Mouse (Mus musculus) embryonic facial prominence, embryonic 15.5 days (tissue): Measurements from ENCODE around the gene Atad2b. TPM values are rescaled to one million over a fixed set of nuclear protein-coding genes. Genes with fewer than 3 reads are reported as not detected.
"Not testable (repeated sequence)": the region's sequence is repeated elsewhere in the genome, so short reads cannot be mapped to it uniquely, and the experiment has no call there.

Experiments used
- ATAC-seq: fragments of 200-750 bp; cut with Nextera tagmentation; 2 replicates; pipeline ENCODE4 v1.8.0; 2017; ENCODE audit warnings: low read depth, moderate TSS enrichment; ENCODE audit not compliant: insufficient number of reproducible peaks, low FRiP score, low TSS enrichment
- H3K27ac ChIP-seq: fragments of 300-500 bp; sonication (generic); replicated peaks from 2 replicates; pipeline ENCODE4 v1.5.1; 2015; ENCODE audit warnings: mild to moderate bottlenecking, inconsistent platforms
- H3K27me3 ChIP-seq: fragments of 300-500 bp; sonication (generic); 2 replicates; pipeline ENCODE4 v1.6.1; 2015; ENCODE audit warnings: inconsistent platforms
- H3K36me3 ChIP-seq: fragments of 300-500 bp; sonication (generic); 2 replicates; pipeline ENCODE4 v1.6.1; 2015; ENCODE audit warnings: mild to moderate bottlenecking, inconsistent platforms
- H3K4me1 ChIP-seq: fragments of 300-500 bp; sonication (generic); 2 replicates; pipeline ENCODE4 v1.6.1; 2015; ENCODE audit warnings: inconsistent platforms
- H3K4me2 ChIP-seq: fragments of 300-500 bp; sonication (generic); replicated peaks from 2 replicates; pipeline ENCODE4 v1.6.1; 2015; ENCODE audit warnings: mild to moderate bottlenecking, inconsistent platforms
- H3K4me3 ChIP-seq: fragments of 300-500 bp; sonication (generic); replicated peaks from 2 replicates; pipeline ENCODE4 v1.5.1; 2015; ENCODE audit warnings: mild to moderate bottlenecking, inconsistent platforms
- H3K9ac ChIP-seq: fragments of 300-500 bp; sonication (generic); 2 replicates; pipeline ENCODE4 v1.6.1; 2015; ENCODE audit warnings: inconsistent platforms
- H3K9me3 ChIP-seq: fragments of 300-500 bp; sonication (generic); replicated peaks from 2 replicates; pipeline ENCODE4 v1.6.1; 2016; ENCODE audit warnings: inconsistent platforms
- WGBS: fragments of 180-500 bp; shearing (Covaris S2); methylation state at CpG from one replicate; pipeline ENCODE4 v1.1.7; 2015; 5-methylcytosine and 5-hydroxymethylcytosine counted together
- polyA plus RNA-seq: library from polyadenylated mRNA; unstranded; fragments of >200 nt; fragmentation: Nextera tagmentation; extraction: Ambion mirVana; gene quantifications from 2 replicates; pipeline ENCODE4 v1.2.1, GENCODE M21; 2015

The Atad2b gene
- polyA plus RNA-seq, 1 experiment from 2014 or later, result 10.5 TPM

DNA sequence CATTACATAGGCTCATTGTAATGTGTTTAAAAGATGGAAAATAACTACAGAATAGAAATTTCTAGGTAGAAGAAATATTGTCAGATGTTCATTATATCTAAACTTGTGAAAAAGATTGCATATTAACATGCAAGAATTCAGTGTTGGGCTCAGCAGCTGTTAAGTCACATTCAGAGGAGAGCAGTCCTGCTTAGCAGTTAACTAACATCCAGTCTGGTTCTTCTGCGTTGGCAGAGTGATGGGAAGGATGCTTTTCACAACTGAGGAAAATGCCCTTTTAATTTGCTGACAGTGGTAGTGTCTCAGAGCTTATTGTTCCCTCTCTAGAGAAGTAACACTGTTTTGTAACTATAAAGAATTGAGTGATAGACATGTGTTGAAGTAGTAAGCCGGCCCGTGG, 88.2 kb downstream of the Atad2b start:
- no peaks in the 10 kb centered on the region for H3K27me3 ChIP-seq
- H3K9me3 ChIP-seq, result no peaks in the 10 kb centered on the region
- H3K9ac ChIP-seq, result no peak overlapping the region
- H3K36me3 ChIP-seq, result peaks cover 10% of the 10 kb centered on the region; the same call in 1 of the 2 replicates
- H3K4me1 ChIP-seq, result no peaks in the 10 kb centered on the region
- no peak overlapping the region for H3K4me3 ChIP-seq
- H3K4me2 ChIP-seq, result no peak overlapping the region
- no peak for ATAC-seq
- WGBS, result 83% methylated on average over 3 of the region's 3 CpGs
- H3K27ac ChIP-seq, result no peak overlapping the region

DNA sequence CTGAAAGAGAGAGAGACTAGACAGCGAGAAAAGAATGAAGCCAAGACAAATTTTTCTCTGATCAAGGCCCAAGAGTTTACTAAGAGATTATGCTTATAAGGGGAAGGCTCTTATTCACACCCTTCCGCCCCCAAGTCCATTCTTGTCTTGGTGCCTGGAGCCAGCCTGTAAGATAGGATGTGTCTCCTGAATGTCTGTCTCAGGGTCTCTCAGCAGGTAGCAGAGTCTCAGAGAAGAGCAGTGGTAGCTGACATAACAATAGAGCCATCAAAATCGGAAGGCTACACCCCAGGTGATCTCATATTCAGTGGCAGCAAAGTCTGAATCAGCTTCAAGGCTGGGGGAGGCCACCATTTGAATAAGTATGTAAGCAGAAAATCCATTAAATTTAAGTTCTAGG, 88.6 kb downstream of the Atad2b start:
- WGBS, result 68% methylated on average over 3 of the region's 3 CpGs
- H3K9ac ChIP-seq, ATAC-seq: not testable (repeated sequence)

DNA sequence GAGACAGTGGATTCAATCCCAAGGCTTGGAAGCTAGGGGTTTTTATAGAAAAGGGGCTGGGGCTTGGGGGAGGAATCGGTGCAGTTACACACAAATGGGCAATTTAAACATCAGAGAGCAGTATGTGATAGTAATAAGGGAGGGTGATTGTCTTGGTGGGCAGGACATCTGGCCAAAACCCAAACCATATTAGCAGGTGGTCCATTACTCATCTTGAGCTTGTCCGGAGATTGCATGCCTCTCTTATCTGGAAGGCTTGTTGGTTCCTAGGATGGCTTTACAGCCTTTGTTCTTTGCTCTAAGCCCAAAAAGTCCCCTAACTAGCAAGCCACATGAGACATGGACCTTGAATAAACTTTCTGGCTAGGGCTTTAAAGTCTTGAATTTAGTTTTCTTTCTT, 91.5 kb downstream of the Atad2b start:
- not testable (repeated sequence) for ATAC-seq, H3K4me2 ChIP-seq, H3K27me3 ChIP-seq, H3K4me3 ChIP-seq, H3K9ac ChIP-seq, H3K9me3 ChIP-seq, H3K27ac ChIP-seq, H3K4me1 ChIP-seq
- peaks cover 15% of the 10 kb centered on the region; the same call in 1 of the 2 replicates for H3K36me3 ChIP-seq
- 77% methylated on average over 2 of the region's 2 CpGs for WGBS

More for the DNA sequence above, 88.6 kb downstream of the Atad2b start:
- H3K4me1 ChIP-seq, H3K9me3 ChIP-seq, H3K4me3 ChIP-seq, H3K4me2 ChIP-seq, H3K27ac ChIP-seq, H3K27me3 ChIP-seq: not testable (repeated sequence)
- H3K36me3 ChIP-seq, result peaks cover 13% of the 10 kb centered on the region

DNA sequence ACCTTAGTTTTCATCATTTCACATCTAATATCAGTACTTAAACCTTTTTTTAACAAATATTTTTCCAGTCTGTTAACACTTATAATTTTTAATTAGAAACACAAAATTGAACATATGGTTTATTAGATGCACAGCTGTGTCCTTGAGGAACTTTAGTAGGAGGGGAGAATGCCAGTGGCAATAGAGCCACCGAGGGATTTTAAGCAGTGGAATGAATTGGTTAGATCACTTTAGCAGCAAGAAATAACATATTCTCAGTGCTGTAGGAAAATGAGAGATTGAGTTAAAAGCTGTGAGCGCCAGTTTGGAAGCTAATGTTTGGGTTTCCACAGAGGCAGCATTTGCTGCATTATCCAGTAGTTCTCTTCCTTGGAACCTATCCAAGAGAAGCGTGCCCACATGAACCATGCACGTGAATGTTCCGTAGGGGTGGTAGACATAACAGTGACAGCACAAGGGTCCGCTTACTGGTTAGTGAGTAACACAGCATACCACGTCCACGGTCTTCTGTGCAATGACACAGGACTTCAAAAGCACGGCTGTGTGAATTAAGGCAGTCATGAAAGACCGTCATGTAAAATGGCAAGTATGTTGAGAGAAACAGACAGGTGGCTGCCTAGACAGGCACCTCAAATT, 108.2 kb downstream of the Atad2b start:
- Histone ChIP-seq H3K4me3 (no peak overlapping the region), H3K4me1 (no peaks in the 10 kb centered on the region), H3K27ac (no peak overlapping the region), H3K9ac (no peak overlapping the region), H3K27me3 (no peaks in the 10 kb centered on the region), H3K36me3 (peaks cover 16% of the 10 kb centered on the region; the same call in 1 of the 2 replicates), H3K4me2 (no peak overlapping the region), H3K9me3 (no peaks in the 10 kb centered on the region)
- no peak for ATAC-seq
- WGBS, result 79% methylated on average over 10 of the region's 10 CpGs

DNA sequence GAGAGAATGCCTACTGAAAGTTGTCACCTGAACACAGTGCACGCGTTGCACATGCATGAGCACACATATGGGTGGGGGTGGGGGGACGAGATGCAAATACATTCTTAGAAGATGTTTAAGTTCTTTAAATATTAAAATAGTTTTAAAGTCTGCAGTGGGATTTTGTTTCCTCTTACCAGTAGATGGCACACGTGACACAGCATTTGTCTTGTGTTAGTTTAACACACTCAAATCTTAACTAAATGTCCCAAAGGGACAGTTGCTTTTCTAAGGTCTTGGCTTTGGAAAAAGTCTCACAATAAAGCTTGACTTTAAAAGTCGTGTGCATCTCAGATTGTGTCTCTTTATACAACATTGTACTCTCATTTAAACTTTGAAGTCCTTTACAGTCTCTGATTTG, 111.9 kb downstream of the Atad2b start:
- 76% methylated on average over 5 of the region's 5 CpGs for WGBS
- peaks cover 32% of the 10 kb centered on the region; the same call in 1 of the 2 replicates for H3K36me3 ChIP-seq

DNA sequence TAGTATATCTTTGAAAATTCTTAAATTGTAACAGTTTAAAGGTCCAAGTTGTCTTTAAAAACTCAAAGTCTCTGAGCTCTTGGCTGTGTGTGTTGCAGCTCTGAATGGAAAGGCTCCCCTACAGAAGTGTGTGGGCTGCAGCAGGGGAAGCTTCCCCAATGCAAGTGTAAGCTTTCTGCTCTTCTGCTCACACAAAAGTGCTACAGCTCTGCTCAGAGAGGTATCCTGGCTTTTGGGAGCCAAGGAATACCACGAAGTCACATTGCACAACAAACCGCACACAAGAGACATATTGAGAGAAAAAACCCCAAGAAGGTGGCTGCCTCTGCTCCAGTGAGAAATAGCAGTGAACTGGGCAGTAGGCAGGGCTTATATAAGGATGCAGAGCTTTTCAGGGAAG, 120.9 kb downstream of the Atad2b start:
- no peaks in the 10 kb centered on the region for H3K27me3 ChIP-seq
- ATAC-seq, result no peak
- no peak overlapping the region for H3K27ac ChIP-seq
- no peak overlapping the region for H3K4me3 ChIP-seq
- no peaks in the 10 kb centered on the region for H3K4me1 ChIP-seq
- H3K9ac ChIP-seq, result no peak overlapping the region
- no peaks in the 10 kb centered on the region for H3K9me3 ChIP-seq
- WGBS, result 95% methylated on average over 2 of the region's 2 CpGs
- peaks cover 57% of the 10 kb centered on the region; the same call in 1 of the 2 replicates for H3K36me3 ChIP-seq
- no peak overlapping the region for H3K4me2 ChIP-seq

More for the DNA sequence above, 111.9 kb downstream of the Atad2b start:
- no peak overlapping the region for H3K4me3 ChIP-seq
- H3K27me3 ChIP-seq, result no peaks in the 10 kb centered on the region
- H3K4me1 ChIP-seq, result no peaks in the 10 kb centered on the region
- no peak for ATAC-seq
- no peaks in the 10 kb centered on the region for H3K9me3 ChIP-seq
- no peak overlapping the region for H3K4me2 ChIP-seq
- no peak overlapping the region for H3K9ac ChIP-seq
- H3K27ac ChIP-seq, result no peak overlapping the region

DNA sequence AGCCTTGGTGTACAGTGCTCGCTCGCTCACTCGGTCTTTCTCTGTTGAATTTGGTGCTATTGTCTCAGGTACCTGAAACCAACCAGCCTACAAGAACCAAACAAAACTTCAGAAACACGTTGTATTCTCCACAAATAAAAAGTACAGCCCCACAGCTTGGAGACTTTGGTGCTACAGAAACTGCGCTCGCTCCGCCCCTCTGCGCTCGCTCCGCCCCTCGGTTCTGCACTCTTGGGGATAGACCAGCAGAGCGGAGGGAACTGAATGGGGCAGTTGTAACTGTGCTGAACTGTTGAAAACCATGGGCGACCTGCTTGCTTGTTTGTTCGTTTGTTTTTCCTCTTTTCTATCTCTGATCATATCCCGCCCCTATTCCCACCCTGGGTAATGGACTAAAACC, 127.0 kb downstream of the Atad2b start:
- no peaks in the 10 kb centered on the region for H3K27me3 ChIP-seq
- H3K4me3 ChIP-seq, result no peak overlapping the region
- H3K9ac ChIP-seq, result no peak overlapping the region
- no peaks in the 10 kb centered on the region for H3K4me1 ChIP-seq
- WGBS, result 88% methylated on average over 15 of the region's 15 CpGs
- H3K4me2 ChIP-seq, result no peak overlapping the region
- H3K36me3 ChIP-seq, result peaks cover 33% of the 10 kb centered on the region; the same call in 1 of the 2 replicates
- no peak overlapping the region for H3K27ac ChIP-seq
- H3K9me3 ChIP-seq, result no peaks in the 10 kb centered on the region
- no peak for ATAC-seq

DNA sequence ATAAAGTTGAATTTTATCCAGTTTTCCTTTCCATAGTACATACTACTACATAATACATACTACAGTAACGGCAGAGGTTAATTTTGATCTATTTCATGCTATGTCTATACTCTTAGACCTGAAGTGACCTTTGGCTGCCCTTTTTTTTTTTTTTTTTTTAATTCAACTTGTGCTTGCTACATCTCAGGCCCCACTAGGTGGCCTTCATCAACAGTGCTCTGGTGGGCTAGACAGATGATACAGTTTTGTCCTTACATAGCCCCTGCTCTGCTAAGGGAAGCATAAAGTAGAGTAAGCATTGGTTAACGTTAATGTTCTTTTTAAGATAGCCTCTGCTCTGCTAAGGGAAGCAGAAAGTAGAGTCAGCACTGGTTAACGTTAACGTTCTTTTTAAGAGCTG, 131.0 kb downstream of the Atad2b start:
- Histone ChIP-seq H3K27me3 (no peaks in the 10 kb centered on the region), H3K27ac (no peak overlapping the region)

DNA sequence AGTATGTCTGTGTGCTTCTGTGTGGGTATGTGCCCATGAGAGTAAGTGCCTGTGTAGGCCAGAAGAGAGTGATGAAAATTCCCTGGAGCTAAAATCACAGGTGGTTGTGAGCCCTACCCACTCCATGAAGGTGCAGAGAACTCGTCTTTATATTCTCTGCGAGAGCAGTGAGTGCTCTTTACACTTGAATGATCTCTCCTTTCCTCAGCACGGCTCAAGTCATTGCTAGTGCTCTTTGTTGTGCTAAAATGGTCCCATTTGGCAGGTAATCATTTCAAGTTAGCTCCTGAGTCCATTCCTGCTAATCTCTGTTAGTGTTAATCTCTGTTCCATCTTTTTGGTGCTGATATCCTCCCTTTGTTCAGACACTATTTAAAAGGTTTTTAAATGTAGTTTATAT, 150.4 kb downstream of the Atad2b start:
- Histone ChIP-seq H3K36me3 (no peaks in the 10 kb centered on the region), H3K9ac (no peak overlapping the region), H3K9me3 (no peaks in the 10 kb centered on the region), H3K4me3 (no peak overlapping the region), H3K27me3 (no peaks in the 10 kb centered on the region), H3K4me2 (no peak overlapping the region), H3K4me1 (no peaks in the 10 kb centered on the region), H3K27ac (no peak overlapping the region)
- 61% methylated on average over 3 of the region's 3 CpGs for WGBS
- no peak for ATAC-seq

More for the DNA sequence above, 131.0 kb downstream of the Atad2b start:
- no peak for ATAC-seq
- Histone ChIP-seq H3K36me3 (0 out of 2 replicates have a peak, but pooled peaks cover 11% of the 10 kb centered on the region), H3K4me3 (no peak overlapping the region), H3K4me2 (no peak overlapping the region), H3K9me3 (peaks cover 16% of the 10 kb centered on the region), H3K4me1 (no peaks in the 10 kb centered on the region), H3K9ac (no peak overlapping the region)
- WGBS, result 88% methylated on average over 4 of the region's 4 CpGs

DNA sequence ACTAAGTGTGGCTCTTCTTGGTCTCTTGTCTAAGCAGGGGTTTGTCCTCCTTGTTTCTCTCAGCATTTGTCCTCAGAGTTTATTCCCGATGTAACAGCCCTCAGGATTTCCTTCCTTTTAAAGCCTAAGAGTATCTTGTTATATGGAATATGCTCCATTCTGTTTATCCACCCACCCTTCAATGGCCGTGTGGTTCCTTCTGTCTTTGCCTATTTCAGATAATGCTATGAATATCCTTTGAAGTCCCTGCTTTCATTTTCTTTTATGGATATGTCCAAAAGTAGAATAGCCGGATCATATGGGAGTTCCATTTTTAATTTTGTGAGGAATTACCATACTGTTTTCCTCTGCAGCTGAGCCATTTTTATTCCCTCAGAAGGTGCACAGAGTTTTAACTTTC, 153.0 kb downstream of the Atad2b start:
- Histone ChIP-seq H3K27me3 (no peaks in the 10 kb centered on the region), H3K36me3 (no peaks in the 10 kb centered on the region), H3K4me2 (no peak overlapping the region), H3K4me1 (no peaks in the 10 kb centered on the region), H3K9me3 (no peaks in the 10 kb centered on the region), H3K9ac (no peak overlapping the region), H3K4me3 (no peak overlapping the region), H3K27ac (no peak overlapping the region)
- ATAC-seq, result no peak
- WGBS, result 65% methylated on average over 3 of the region's 3 CpGs

DNA sequence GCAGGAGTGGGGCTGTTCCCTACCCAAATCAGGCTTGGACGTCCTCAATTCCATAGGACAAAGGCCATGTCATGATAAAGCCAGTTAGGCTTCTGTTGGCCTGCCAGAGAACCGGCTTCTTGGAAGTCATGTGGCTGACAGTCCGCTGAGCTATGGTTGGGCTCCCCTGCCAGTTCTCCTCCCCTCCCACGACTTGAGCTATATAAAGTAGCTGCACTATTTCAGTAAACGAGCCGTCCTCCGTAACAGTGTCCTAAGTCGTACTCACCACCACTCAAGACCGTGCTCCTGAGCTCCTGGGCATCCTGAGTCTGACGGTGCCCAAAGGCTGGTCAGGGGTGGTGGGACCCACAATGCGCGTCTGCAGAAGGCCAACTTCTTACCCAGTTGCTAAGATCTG, 156.0 kb downstream of the Atad2b start:
- no peak overlapping the region for H3K4me3 ChIP-seq
- 90% methylated on average over 12 of the region's 12 CpGs for WGBS
- no peaks in the 10 kb centered on the region for H3K27me3 ChIP-seq
- no peaks in the 10 kb centered on the region for H3K36me3 ChIP-seq
- H3K4me1 ChIP-seq, result no peaks in the 10 kb centered on the region
- H3K27ac ChIP-seq, result no peak overlapping the region
- no peak for ATAC-seq
- no peaks in the 10 kb centered on the region for H3K9me3 ChIP-seq
- no peak overlapping the region for H3K4me2 ChIP-seq
- H3K9ac ChIP-seq, result no peak overlapping the region

DNA sequence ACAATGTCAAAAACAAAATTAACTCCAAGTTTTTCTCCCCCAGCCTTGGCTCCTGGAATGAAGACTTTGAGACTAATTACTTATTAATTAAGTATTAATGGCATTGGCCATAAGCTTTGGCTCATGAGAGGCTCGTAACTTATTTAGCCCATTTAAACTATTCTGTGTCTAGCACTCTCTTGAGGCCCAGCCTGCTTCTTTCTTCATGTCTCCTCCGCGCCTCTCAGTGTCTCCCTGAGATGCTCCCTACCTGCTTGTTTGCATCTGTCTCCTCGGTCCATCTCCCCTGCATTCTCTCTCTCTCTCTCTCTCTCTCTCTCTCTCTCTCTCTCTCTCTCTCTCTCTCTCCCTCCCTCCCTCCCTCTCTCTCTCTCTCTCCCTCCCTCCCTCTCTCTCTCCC, 164.3 kb downstream of the Atad2b start:
- no peak overlapping the region for H3K4me3 ChIP-seq
- ATAC-seq, result no peak
- no peaks in the 10 kb centered on the region for H3K9me3 ChIP-seq
- H3K4me1 ChIP-seq, result no peaks in the 10 kb centered on the region
- no peaks in the 10 kb centered on the region for H3K27me3 ChIP-seq
- H3K4me2 ChIP-seq, result no peak overlapping the region
- WGBS, result 90% methylated on average over 4 of the region's 4 CpGs
- H3K27ac ChIP-seq, result no peak overlapping the region
- H3K9ac ChIP-seq, result no peak overlapping the region
- H3K36me3 ChIP-seq, result peaks cover 16% of the 10 kb centered on the region
